Mouse (Mus musculus) CH12F3 (cell line): Measurements from ENCODE around the gene Ccn2.

Experiments
- in situ Hi-C: fragments of 300-500 bp; cut with MboI; formaldehyde crosslinking; loops from 2 replicates; pipeline ENCODE4 v1.14.3; 2020; ENCODE audit warnings: low sequenced_read_pairs

Ccn2 gene

DNA sequence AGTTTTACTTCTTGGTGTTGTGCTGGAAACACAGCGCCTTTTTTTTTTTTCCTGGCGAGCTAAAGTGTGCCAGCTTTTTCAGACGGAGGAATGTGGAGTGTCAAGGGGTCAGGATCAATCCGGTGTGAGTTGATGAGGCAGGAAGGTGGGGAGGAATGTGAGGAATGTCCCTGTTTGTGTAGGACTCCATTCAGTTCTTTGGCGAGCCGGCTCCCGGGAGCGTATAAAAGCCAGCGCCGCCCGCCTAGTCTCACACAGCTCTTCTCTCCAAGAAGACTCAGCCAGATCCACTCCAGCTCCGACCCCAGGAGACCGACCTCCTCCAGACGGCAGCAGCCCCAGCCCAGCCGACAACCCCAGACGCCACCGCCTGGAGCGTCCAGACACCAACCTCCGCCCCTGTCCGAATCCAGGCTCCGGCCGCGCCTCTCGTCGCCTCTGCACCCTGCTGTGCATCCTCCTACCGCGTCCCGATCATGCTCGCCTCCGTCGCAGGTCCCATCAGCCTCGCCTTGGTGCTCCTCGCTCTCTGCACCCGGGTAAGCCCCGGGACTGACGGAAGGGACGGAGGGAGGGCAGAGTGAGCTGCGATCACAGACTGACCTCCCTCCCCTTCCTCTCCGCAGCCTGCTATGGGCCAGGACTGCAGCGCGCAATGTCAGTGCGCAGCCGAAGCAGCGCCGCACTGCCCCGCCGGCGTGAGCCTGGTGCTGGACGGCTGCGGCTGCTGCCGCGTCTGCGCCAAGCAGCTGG, at the start of gene Ccn2:
Ccn2 (plus strand) TSS at position 193 of the 753 bp plus-strand sequence.
- in situ Hi-C loops: no loop called here

GRCm38 (mm10) chr10:24552870-24553269, 42.4 kb upstream of the Ccn2 start:
- in situ Hi-C loops: no loop called here

DNA sequence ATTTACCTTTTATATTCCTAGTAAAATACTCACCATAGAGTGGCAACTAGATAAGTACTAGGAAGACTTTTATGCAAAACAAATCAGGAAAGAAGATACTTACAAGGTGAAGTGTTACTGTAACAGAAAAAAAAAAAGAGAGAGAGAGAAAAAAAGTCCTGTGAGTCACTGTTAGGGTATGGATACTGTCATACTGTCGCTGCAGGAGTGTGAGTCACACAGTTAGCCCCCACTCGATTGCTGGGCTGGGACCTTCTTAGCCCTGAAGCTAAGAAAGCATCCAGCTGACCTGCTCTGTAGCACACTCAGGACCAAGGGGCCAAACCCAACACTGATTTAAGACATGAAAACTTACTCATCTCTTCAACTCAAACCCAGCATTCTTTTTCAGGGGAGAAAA, 41.2 kb upstream of the Ccn2 start:
- in situ Hi-C loops: no loop called here

DNA sequence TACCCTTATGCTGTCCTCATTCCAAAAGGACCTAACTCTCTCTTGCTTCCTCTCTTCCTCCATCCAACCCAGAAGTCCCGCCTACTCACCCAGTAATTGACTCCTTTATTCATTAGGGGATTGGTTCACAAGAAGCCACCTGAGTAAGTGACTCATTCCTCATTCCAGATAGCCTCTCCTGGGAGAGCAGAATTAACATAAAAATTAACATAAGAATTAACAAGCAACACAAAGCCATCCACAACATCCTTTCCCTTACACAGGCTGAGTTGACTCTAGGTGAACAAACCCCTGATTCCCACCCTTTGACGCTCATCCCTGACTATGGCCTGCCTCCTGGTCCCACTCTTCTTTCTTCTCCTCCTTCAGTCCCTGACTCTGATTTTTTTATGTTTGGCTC, 36.9 kb upstream of the Ccn2 start:
- in situ Hi-C loops: no loop called here

DNA sequence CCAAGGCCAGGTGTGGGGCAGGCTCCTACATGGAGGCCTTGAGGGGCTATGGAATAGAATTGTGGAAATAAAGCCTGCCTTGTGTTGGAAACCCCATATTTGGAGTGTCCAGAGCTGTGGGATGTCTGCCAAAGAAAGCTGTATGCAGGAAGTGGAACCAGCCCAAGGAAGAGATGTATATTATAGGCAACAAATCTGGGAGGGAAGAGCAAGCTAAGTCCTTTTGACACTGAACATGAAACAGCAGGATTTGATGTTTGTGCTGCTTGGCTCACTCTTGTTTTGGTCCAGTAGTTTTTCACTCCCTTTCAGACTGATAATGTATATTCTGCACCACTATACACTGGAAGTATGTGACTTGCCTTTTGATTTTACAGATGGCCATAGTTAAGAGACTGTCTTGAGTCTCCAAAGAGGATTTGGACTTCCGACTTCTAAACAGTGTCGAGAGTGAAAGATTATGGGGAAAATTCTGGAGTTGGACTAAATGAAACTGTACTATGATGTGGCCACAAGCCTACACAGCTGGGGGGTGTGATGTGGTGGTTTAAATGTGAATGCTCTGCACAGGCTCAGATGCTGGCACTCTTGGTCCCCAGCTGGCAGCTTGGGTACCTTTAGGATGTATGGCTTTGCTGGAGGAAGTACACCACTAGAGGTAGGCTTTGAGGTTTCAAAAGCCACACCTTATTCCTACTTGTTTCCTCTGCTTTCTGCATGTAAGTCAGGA, 25.4 kb upstream of the Ccn2 start:
- in situ Hi-C loops: no loop called here

DNA sequence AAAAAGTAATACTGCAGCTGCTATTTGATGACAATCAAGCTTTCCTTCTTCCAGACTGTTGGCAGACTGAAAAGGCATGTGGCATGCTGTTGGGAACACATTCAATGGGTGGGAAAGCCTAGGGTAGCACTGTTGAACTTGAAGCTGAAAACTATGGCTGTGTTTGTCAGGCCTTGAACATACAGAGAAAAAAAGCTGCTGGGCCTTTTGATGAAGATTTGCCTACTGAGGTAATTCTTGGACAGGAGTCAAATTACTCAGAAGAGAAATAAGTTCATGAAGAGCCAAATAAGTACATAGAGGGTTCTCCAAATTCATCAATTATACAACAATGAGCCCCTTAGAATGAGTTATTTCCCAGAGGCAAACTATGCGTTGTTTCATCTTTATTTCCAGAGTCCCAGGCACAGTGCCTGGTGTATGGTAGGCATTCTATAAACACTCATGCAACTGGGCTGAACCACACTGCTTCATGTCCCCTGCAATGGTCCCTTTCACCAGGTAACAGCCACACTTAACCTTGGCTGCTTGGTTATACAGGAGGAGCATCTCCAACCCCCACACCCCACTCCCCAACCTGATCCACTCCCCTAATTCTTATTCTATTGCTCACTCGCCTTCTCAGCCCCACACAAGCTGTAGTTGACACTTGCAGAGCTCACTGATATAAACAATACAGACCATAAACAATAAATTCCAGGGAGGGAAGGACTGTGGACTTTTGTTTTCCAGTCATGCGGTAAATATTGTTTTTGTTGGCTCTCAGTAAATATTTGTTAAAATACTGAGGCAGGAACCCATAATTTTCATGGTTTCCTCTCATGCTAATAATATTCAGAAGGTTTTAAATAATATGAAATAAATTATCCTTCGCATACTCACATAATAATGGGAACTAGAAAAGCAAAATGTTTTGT, 22.9 kb upstream of the Ccn2 start:
- in situ Hi-C loops: no loop called here

DNA sequence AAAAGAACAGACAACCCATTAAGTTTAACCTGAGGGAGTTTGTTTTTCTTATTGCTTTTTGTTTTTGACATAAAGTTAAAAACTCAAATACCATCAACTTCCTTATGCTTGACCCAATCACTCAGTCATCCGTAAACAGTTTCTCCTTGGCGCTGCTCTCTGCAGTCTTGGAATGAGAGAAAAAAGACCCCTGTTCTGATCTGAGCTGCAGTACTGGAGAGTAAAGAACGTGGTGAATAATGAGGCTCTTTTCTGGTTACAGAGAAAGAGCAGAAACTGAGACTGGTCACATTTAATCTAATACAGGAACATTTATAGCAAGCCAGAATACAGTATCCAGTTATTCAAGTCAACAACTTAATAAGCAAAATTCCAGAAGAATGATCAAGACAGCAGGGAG, 21.8 kb upstream of the Ccn2 start:
- in situ Hi-C loops: no loop called here

- in situ Hi-C loops: no loop called here
These were observed 14.2 kb upstream of the Ccn2 start for GRCm38 (mm10) chr10:24581076-24581475.

- in situ Hi-C loops: no loop called here
These were observed 6.4 kb upstream of the Ccn2 start for GRCm38 (mm10) chr10:24588824-24589223.

- in situ Hi-C loops: no loop called here
These were observed 6.0 kb upstream of the Ccn2 start for GRCm38 (mm10) chr10:24589238-24589637.

DNA sequence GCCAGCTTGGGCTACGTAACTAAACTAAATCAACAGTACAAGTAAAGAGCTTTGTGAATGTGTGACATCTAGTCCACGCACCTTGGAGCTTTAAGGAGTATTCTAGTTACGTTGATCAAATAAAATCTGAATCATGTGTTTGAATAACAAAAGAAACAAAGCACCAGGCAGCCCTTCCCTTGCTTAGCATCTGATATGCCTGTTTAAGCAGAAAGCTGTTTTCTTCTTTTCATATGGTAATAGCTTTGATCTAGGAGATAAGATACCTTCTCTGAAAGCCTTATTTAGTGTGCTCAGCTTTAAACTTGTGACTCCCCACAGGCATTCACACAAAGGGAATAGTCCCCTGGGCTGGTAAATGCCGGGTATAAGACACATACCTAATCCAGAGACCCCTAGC, 4.7 kb upstream of the Ccn2 start:
- in situ Hi-C loops: no loop called here

GRCm38 (mm10) chr10:24591136-24591535, 4.1 kb upstream of the Ccn2 start:
- in situ Hi-C loops: no loop called here

DNA sequence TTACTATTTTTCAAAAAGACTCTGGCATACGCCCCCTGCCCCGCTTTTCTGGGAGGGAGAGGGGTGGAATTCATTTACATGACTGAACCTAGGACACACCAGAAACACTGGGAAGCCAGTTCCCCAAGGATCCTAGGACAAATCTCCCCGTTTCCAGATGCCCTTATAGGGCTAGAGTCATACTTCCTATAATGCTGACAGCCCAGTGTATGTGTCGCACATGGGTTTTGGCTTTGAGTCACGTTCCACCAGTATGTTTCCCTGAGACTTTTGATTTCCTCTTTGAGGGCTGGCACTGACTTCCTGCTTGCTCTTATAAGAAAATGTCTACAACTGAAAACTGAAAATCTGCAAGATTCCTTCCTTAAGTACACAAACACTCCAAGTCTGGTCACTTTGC, 3.5 kb upstream of the Ccn2 start:
- in situ Hi-C loops: no loop called here

GRCm38 (mm10) chr10:24592318-24592717, 2.9 kb upstream of the Ccn2 start:
- in situ Hi-C loops: no loop called here

DNA sequence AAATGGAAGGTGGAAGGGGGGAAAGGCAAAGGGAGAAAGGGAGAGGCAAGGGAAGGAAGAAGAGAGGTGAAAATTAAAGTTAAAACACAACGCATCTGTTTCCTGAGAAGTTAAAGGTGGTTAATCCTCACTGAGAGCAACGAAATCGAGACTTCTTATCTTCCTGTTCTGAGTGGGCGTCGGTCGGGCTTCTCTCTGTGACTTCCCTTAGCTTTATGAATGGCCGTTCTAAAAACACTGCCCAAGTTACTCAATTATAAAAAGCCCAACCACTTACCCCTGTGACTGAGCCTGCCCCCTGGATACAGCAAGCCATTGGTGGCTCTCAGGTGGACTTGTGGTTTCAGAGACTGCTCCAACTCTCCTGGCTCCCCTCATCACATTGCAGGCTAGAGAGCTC, 2.3 kb upstream of the Ccn2 start:
- in situ Hi-C loops: no loop called here

GRCm38 (mm10) chr10:24593556-24593955, 1.7 kb upstream of the Ccn2 start:
- in situ Hi-C loops: no loop called here

GRCm38 (mm10) chr10:24596003-24596868, 994 bp downstream of the Ccn2 start:
- in situ Hi-C loops: no loop called here

- in situ Hi-C loops: no loop called here
These were observed 1.7 kb downstream of the Ccn2 start for GRCm38 (mm10) chr10:24596869-24597339.

DNA sequence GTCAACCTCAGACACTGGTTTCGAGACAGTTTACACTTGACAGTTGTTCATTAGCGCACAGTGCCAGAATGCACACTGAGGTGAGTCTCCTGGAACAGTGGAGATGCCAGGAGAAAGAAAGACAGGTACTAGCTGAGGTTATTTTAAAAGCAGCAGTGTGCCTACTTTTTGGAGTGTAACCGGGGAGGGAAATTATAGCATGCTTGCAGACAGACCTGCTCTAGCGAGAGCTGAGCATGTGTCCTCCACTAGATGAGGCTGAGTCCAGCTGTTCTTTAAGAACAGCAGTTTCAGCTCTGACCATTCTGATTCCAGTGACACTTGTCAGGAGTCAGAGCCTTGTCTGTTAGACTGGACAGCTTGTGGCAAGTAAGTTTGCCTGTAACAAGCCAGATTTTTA, 2.5 kb downstream of the Ccn2 start:
- in situ Hi-C loops: no loop called here

DNA sequence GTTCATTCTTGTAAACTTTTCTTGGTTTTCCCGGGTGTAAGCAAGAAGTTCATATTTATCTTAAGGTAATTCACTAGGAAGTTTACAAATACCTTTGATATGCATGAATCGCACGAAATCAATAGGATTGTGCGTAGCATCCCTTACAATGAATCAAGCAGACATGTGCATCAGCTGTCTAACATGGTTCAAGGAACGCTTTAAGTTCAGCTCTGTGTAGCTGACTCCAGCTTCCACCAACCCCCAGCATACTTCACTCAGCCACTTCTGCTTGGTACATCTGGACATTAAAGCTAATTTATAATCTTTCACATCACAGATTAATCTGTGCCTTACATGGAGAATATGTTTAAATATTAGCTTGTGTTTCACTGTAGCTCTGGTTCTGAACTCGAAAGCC, 3.5 kb downstream of the Ccn2 start:
- in situ Hi-C loops: no loop called here
